In genomic region chr1:182959251-182959691, GRCm38 (mm10) we compare ENCODE assay signal across 8 mouse cellular contexts. TPM values are rescaled to one million over a fixed set of nuclear protein-coding genes. Genes with fewer than 3 reads are reported as not detected.
DNase-seq lines count a peak whose midpoint lies in the region; ATAC-seq and TF ChIP-seq lines count a peak whose summit lies in the region.

No protein-coding gene starts in this region.

- H3K4me1 ChIP-seq in intestine, postnatal 0 days (replicated peaks; ENCODE audit: control insufficient read depth, insufficient read depth, low read length) = peaks cover 16% of the 10 kb centered on the region
- H3K4me1 ChIP-seq in liver, embryonic 16.5 days (ENCODE audit: control insufficient read depth, low read depth, low read length) = peaks cover 5% of the 10 kb centered on the region
- peaks cover 12% of the 10 kb centered on the region for H3K4me1 ChIP-seq in neural tube, embryonic 14.5 days (ENCODE audit: control insufficient read depth, insufficient read depth, low read length)

- peak overlapping the region; percentile 42 for H3K4me3 ChIP-seq in intestine, postnatal 0 days (ENCODE audit: low read depth, low read length)
- peak overlapping the region; percentile 41 for H3K4me3 ChIP-seq in liver, embryonic 16.5 days (ENCODE audit: low read depth, low read length)
- H3K4me3 ChIP-seq in neural tube, embryonic 14.5 days (ENCODE audit: low read depth, low read length) = peak overlapping the region; percentile 34

- peak overlapping the region; percentile 92 for H3K27ac ChIP-seq in intestine, postnatal 0 days (ENCODE audit: low read depth, low read length)
- no peak overlapping the region for H3K27ac ChIP-seq in liver, embryonic 16.5 days (ENCODE audit: low read length)
- H3K27ac ChIP-seq in neural tube, embryonic 14.5 days (ENCODE audit: low read depth, low read length) = peak overlapping the region; percentile 52

- H3K9me3 ChIP-seq in intestine, postnatal 0 days (ENCODE audit: control insufficient read depth) = no peaks in the 10 kb centered on the region
- H3K9me3 ChIP-seq in liver, embryonic 16.5 days (replicated peaks; ENCODE audit: control insufficient read depth, low read length) = no peaks in the 10 kb centered on the region
- no peaks in the 10 kb centered on the region for H3K9me3 ChIP-seq in neural tube, embryonic 14.5 days (ENCODE audit: control insufficient read depth, low read length)

- WGBS in intestine, postnatal 0 days = 3% methylated on average over 17 of the region's 17 CpGs
- 3% methylated on average over 17 of the region's 17 CpGs for WGBS in liver, embryonic 16.5 days (ENCODE audit: insufficient replicate concordance)
- WGBS in neural tube, embryonic 14.5 days = under 1% methylated on average over 17 of the region's 17 CpGs

- ATAC-seq in intestine, postnatal 0 days = no peak
- ATAC-seq in liver, embryonic 16.5 days (ENCODE audit: low read depth) = no peak
- ATAC-seq in neural tube, embryonic 14.5 days (ENCODE audit: low read depth) = peak; percentile 55; the same call in 1 of the 2 replicates

- peak overlapping the region; percentile 23; the same call in 1 of the 2 replicates for H3K9ac ChIP-seq in intestine, postnatal 0 days (ENCODE audit: low read depth, low read length)
- no peak overlapping the region for H3K9ac ChIP-seq in liver, embryonic 16.5 days (ENCODE audit: low read depth, low read length)
- 0 out of 2 replicates have a peak overlapping the region, but pooled peaks have one; percentile 22 for H3K9ac ChIP-seq in neural tube, embryonic 14.5 days (replicated peaks; ENCODE audit: low read depth, low read length)

- peak; percentile 22 to 30 for DNase-seq in B cell, adult 2 months
- peak; percentile 41 to 57 for DNase-seq in adrenal gland, postnatal 36 days
- peak; percentile 36 for DNase-seq in gastrocnemius, postnatal 14 days
- no peak for DNase-seq in left cerebral cortex, adult 18-20 months (ENCODE audit: low spot score in 2 of 2)
- DNase-seq in right cerebral cortex, adult 18-20 months = no peak

- no peaks in the 10 kb centered on the region for H3K27me3 ChIP-seq in intestine, postnatal 0 days (replicated peaks; ENCODE audit: control insufficient read depth, insufficient read depth, low read length)
- no peaks in the 10 kb centered on the region for H3K27me3 ChIP-seq in liver, embryonic 16.5 days (ENCODE audit: control insufficient read depth, insufficient read depth, low read depth, low read length)
- no peaks in the 10 kb centered on the region for H3K27me3 ChIP-seq in neural tube, embryonic 14.5 days (ENCODE audit: control insufficient read depth, insufficient read depth, low read length)

- no peak for TF ChIP-seq CTCF in intestine, postnatal 0 days (IDR thresholded peaks at IDR 0.05; ENCODE audit: low read depth)

- no peaks in the 10 kb centered on the region for H3K36me3 ChIP-seq in intestine, postnatal 0 days (ENCODE audit: control insufficient read depth, insufficient read depth)
- H3K36me3 ChIP-seq in liver, embryonic 16.5 days (ENCODE audit: control insufficient read depth, insufficient read depth) = no peaks in the 10 kb centered on the region
- no peaks in the 10 kb centered on the region for H3K36me3 ChIP-seq in neural tube, embryonic 14.5 days (ENCODE audit: control insufficient read depth, insufficient read depth, low read length)

- intact Hi-C loops in gastrocnemius, postnatal 14 days (cut with DNase I; ENCODE audit: low total_unique reads) = no loop called here

- peak overlapping the region; percentile 75 for H3K4me2 ChIP-seq in intestine, postnatal 0 days (replicated peaks; ENCODE audit: low read depth)
- peak overlapping the region; percentile 55 for H3K4me2 ChIP-seq in liver, embryonic 16.5 days (ENCODE audit: low read depth, low read length)
- peak overlapping the region; percentile 71 for H3K4me2 ChIP-seq in neural tube, embryonic 14.5 days (ENCODE audit: low read depth, low read length)

RNA-seq across cellular contexts. Expression of gene Tlr5, which starts 4.7 kb away (rescaled TPM):
- total RNA-seq in adrenal gland, postnatal 36 days (2021) = 1 to 10 TPM in 1 of 2 experiments, under 1 TPM in 1; 0.92 to 1.5 TPM
- total RNA-seq in gastrocnemius, postnatal 14 days (2021) = 1 to 10 TPM; 2.0 to 2.1 TPM
- 4.3 and 5.0 TPM in 2 replicates for polyA plus RNA-seq in intestine, postnatal 0 days (2015; fragmentation: Nextera tagmentation; extraction: Ambion mirVana)
- polyA plus RNA-seq in liver, embryonic 16.5 days (2015; fragmentation: Nextera tagmentation; extraction: Ambion mirVana) = 1.1 and 1.2 TPM in 2 replicates
- polyA plus RNA-seq in neural tube, embryonic 14.5 days (2014; fragmentation: Nextera tagmentation; extraction: Ambion mirVana) = 0.24 and 0.93 TPM in 2 replicates
- under 1 TPM; 0.28 to 0.30 TPM for total RNA-seq in left cerebral cortex, adult 18-20 months (2021)

Comparison
In these comparisons a context has a peak if more than half of its experiments do, and no peak if none do; other contexts are left out.
1. DNase-seq: peak in B cell, adult 2 months (2 of 2), adrenal gland, postnatal 36 days (2 of 2) and gastrocnemius, postnatal 14 days (single experiment); none in left cerebral cortex, adult 18-20 months (0 of 2) and right cerebral cortex, adult 18-20 months (single experiment).
2. Peak in every context shown above with its lines, with median percentiles within 50 percentile points of each other: H3K4me2 ChIP-seq and H3K4me3 ChIP-seq.